ENCODE assay signal across 27 mouse cellular contexts in genomic region chr16:37879750-37880419, GRCm38 (mm10). TPM values are rescaled to one million over a fixed set of nuclear protein-coding genes. Genes with fewer than 3 reads are reported as not detected.
DNase-seq lines count a peak whose midpoint lies in the region; ATAC-seq and TF ChIP-seq lines count a peak whose summit lies in the region.
"Had no signal": no experiment of that assay in that cellular context is flagged by ENCODE, and none has a peak within 500 bp of the region (broad histone marks: within the 10 kb centered on the region; RNA-seq: fewer than 3 reads in every experiment).

No protein-coding gene starts in this region.

- H3K9ac ChIP-seq in heart, embryonic 13.5 days = no peak overlapping the region
- H3K9ac ChIP-seq in heart, embryonic 11.5 days (ENCODE audit: low read depth, low read length) = no peak overlapping the region
- H3K9ac ChIP-seq in liver, embryonic 12.5 days = no peak overlapping the region
- H3K9ac ChIP-seq in liver, embryonic 11.5 days (ENCODE audit: low read depth, low read length) = no peak overlapping the region
- no peak overlapping the region for H3K9ac ChIP-seq in liver, embryonic 14.5 days (replicated peaks)
- no peak overlapping the region for H3K9ac ChIP-seq in liver, postnatal 0 days (replicated peaks)
- no peak overlapping the region for H3K9ac ChIP-seq in midbrain, embryonic 15.5 days
- H3K9ac ChIP-seq: embryonic facial prominence, embryonic 13.5 days; forebrain, embryonic 12.5 days; forebrain, embryonic 15.5 days; hindbrain, embryonic 12.5 days; hindbrain, embryonic 15.5 days had no signal

- no peak for TF ChIP-seq EP300 in liver, embryonic 14.5 days (IDR thresholded peaks at IDR 0.05; ENCODE audit: low read depth)
- no peak for TF ChIP-seq EP300 in liver, postnatal 0 days (IDR thresholded peaks at IDR 0.05; ENCODE audit: low read depth)

- H3K36me3 ChIP-seq in heart, embryonic 13.5 days = peaks cover 72% of the 10 kb centered on the region
- H3K36me3 ChIP-seq in heart, embryonic 11.5 days (ENCODE audit: control insufficient read depth, insufficient read depth, low read length) = peaks cover 20% of the 10 kb centered on the region
- peaks cover 72% of the 10 kb centered on the region for H3K36me3 ChIP-seq in liver, embryonic 12.5 days
- peaks cover 35% of the 10 kb centered on the region for H3K36me3 ChIP-seq in liver, embryonic 11.5 days (ENCODE audit: control insufficient read depth, insufficient read depth, low read length)
- H3K36me3 ChIP-seq in liver, embryonic 14.5 days (replicated peaks; ENCODE audit: control insufficient read depth, insufficient read depth, low read depth) = peaks cover 14% of the 10 kb centered on the region
- peaks cover 26% of the 10 kb centered on the region for H3K36me3 ChIP-seq in liver, postnatal 0 days (replicated peaks; ENCODE audit: insufficient read depth, low read length)
- peaks cover 32% of the 10 kb centered on the region for H3K36me3 ChIP-seq in midbrain, embryonic 15.5 days (replicated peaks)

- WGBS in heart, embryonic 13.5 days = 89% methylated on average over 4 of the region's 4 CpGs
- 93% methylated on average over 4 of the region's 4 CpGs for WGBS in heart, embryonic 11.5 days (ENCODE audit: insufficient replicate concordance)
- WGBS in liver, embryonic 12.5 days (ENCODE audit: insufficient replicate concordance) = 71% methylated on average over 4 of the region's 4 CpGs
- WGBS in liver, embryonic 11.5 days = 91% methylated on average over 4 of the region's 4 CpGs
- 73% methylated on average over 4 of the region's 4 CpGs for WGBS in liver, embryonic 14.5 days (ENCODE audit: insufficient replicate concordance)
- WGBS in liver, postnatal 0 days (ENCODE audit: insufficient replicate concordance) = 71% methylated on average over 4 of the region's 4 CpGs
- 94% methylated on average over 4 of the region's 4 CpGs for WGBS in midbrain, embryonic 15.5 days

- no peak for DNase-seq in liver, embryonic 11.5 days (ENCODE audit: low spot score)
- no peak for DNase-seq in liver, embryonic 14.5 days (ENCODE audit: low read depth in 3 of 3, low spot score in 3 of 3)
- no peak for DNase-seq in liver, postnatal 0 days
- DNase-seq in frontal cortex, postnatal 36 days (ENCODE audit: low spot score in 2 of 2) = no peak
- DNase-seq: adrenal gland, adult 2 months; adrenal gland, postnatal 14 days; B cell, adult 2 months; cerebellum, adult 11 months; cerebellum, adult 2 months; cerebellum, adult 9-11 months; cerebellum, postnatal 25 days; gastrocnemius, postnatal 10 days; gastrocnemius, postnatal 36 days had no signal

- ATAC-seq in heart, embryonic 13.5 days (ENCODE audit: extremely low read depth, insufficient number of reproducible peaks, low FRiP score, low TSS enrichment) = no peak
- no peak for ATAC-seq in heart, embryonic 11.5 days (replicated peaks; ENCODE audit: insufficient number of reproducible peaks, low FRiP score, low TSS enrichment)
- peak; percentile 54 for ATAC-seq in liver, embryonic 12.5 days
- ATAC-seq in liver, embryonic 11.5 days (replicated peaks; ENCODE audit: low FRiP score) = no peak
- ATAC-seq in liver, embryonic 14.5 days (ENCODE audit: insufficient read depth) = 0 out of 2 replicates have a peak, but pooled peaks have one; percentile 33
- peak; percentile 38; the same call in 1 of the 2 replicates for ATAC-seq in liver, postnatal 0 days
- no peak for ATAC-seq in midbrain, embryonic 15.5 days (replicated peaks)
- ATAC-seq: forebrain, embryonic 15.5 days; Patski had no signal

- H3K27me3 ChIP-seq in heart, embryonic 13.5 days (replicated peaks) = no peaks in the 10 kb centered on the region
- H3K27me3 ChIP-seq in heart, embryonic 11.5 days (ENCODE audit: control insufficient read depth, insufficient read depth, low read length) = no peaks in the 10 kb centered on the region
- no peaks in the 10 kb centered on the region for H3K27me3 ChIP-seq in liver, embryonic 12.5 days (replicated peaks)
- no peaks in the 10 kb centered on the region for H3K27me3 ChIP-seq in liver, embryonic 11.5 days (replicated peaks; ENCODE audit: control insufficient read depth, insufficient read depth, low read length)
- no peaks in the 10 kb centered on the region for H3K27me3 ChIP-seq in liver, embryonic 14.5 days (ENCODE audit: control insufficient read depth, insufficient read depth, low read length)
- no peaks in the 10 kb centered on the region for H3K27me3 ChIP-seq in liver, postnatal 0 days (ENCODE audit: insufficient read depth, low read length)
- no peaks in the 10 kb centered on the region for H3K27me3 ChIP-seq in midbrain, embryonic 15.5 days (replicated peaks)
- H3K27me3 ChIP-seq: CH12.LX; embryonic facial prominence, embryonic 13.5 days; forebrain, embryonic 12.5 days; forebrain, embryonic 15.5 days; hindbrain, embryonic 12.5 days; hindbrain, embryonic 15.5 days; Patski had no signal

- H3K4me3 ChIP-seq in heart, embryonic 13.5 days = no peak overlapping the region
- H3K4me3 ChIP-seq in heart, embryonic 11.5 days (ENCODE audit: low read depth, low read length) = no peak overlapping the region
- no peak overlapping the region for H3K4me3 ChIP-seq in liver, embryonic 12.5 days
- no peak overlapping the region for H3K4me3 ChIP-seq in liver, embryonic 11.5 days (ENCODE audit: low read depth, low read length)
- H3K4me3 ChIP-seq in liver, embryonic 14.5 days (ENCODE audit: insufficient read depth in 1 of 2, low read depth in 2 of 2, low read length in 2 of 2) = no peak overlapping the region
- no peak overlapping the region for H3K4me3 ChIP-seq in liver, postnatal 0 days (ENCODE audit: low read depth, low read length)
- no peak overlapping the region for H3K4me3 ChIP-seq in midbrain, embryonic 15.5 days
- H3K4me3 ChIP-seq: embryonic facial prominence, embryonic 10.5 days; embryonic facial prominence, embryonic 13.5 days; erythroblast, embryonic 14.5 days; forebrain, embryonic 12.5 days; forebrain, embryonic 15.5 days; hindbrain, embryonic 12.5 days; hindbrain, embryonic 15.5 days had no signal

- peak overlapping the region; percentile 29; the same call in 1 of the 2 replicates for H3K27ac ChIP-seq in heart, embryonic 13.5 days (replicated peaks)
- no peak overlapping the region for H3K27ac ChIP-seq in heart, embryonic 11.5 days (ENCODE audit: low read depth, low read length)
- H3K27ac ChIP-seq in liver, embryonic 12.5 days = no peak overlapping the region
- H3K27ac ChIP-seq in liver, embryonic 11.5 days (ENCODE audit: low read depth, low read length) = no peak overlapping the region
- no peak overlapping the region for H3K27ac ChIP-seq in liver, embryonic 14.5 days
- 0 out of 2 replicates have a peak overlapping the region, but pooled peaks have one; percentile 30 for H3K27ac ChIP-seq in liver, postnatal 0 days (ENCODE audit: low read depth)
- no peak overlapping the region for H3K27ac ChIP-seq in midbrain, embryonic 15.5 days
- H3K27ac ChIP-seq: embryonic facial prominence, embryonic 10.5 days; embryonic facial prominence, embryonic 13.5 days; forebrain, embryonic 12.5 days; forebrain, embryonic 15.5 days; hindbrain, embryonic 12.5 days; hindbrain, embryonic 15.5 days had no signal

- no peaks in the 10 kb centered on the region for H3K9me3 ChIP-seq in heart, embryonic 13.5 days
- H3K9me3 ChIP-seq in heart, embryonic 11.5 days (replicated peaks; ENCODE audit: control insufficient read depth, low read length) = no peaks in the 10 kb centered on the region
- H3K9me3 ChIP-seq in liver, embryonic 12.5 days (replicated peaks) = no peaks in the 10 kb centered on the region
- H3K9me3 ChIP-seq in liver, embryonic 11.5 days (ENCODE audit: control insufficient read depth, low read length) = no peaks in the 10 kb centered on the region
- H3K9me3 ChIP-seq in liver, embryonic 14.5 days (ENCODE audit: control insufficient read depth, low read length) = no peaks in the 10 kb centered on the region
- no peaks in the 10 kb centered on the region for H3K9me3 ChIP-seq in liver, postnatal 0 days (ENCODE audit: low read length)
- H3K9me3 ChIP-seq in midbrain, embryonic 15.5 days = no peaks in the 10 kb centered on the region
- H3K9me3 ChIP-seq: embryonic facial prominence, embryonic 10.5 days; embryonic facial prominence, embryonic 13.5 days; forebrain, embryonic 12.5 days; forebrain, embryonic 15.5 days; G1E; hindbrain, embryonic 12.5 days; hindbrain, embryonic 15.5 days had no signal

- no peak overlapping the region for H3K4me2 ChIP-seq in heart, embryonic 13.5 days
- H3K4me2 ChIP-seq in heart, embryonic 11.5 days = no peak overlapping the region
- H3K4me2 ChIP-seq in liver, embryonic 12.5 days = no peak overlapping the region
- H3K4me2 ChIP-seq in liver, embryonic 11.5 days = no peak overlapping the region
- H3K4me2 ChIP-seq in liver, embryonic 14.5 days (ENCODE audit: low read depth) = no peak overlapping the region
- H3K4me2 ChIP-seq in liver, postnatal 0 days (ENCODE audit: low read depth, low read length) = peak overlapping the region; percentile 18; the same call in 1 of the 2 replicates
- no peak overlapping the region for H3K4me2 ChIP-seq in midbrain, embryonic 15.5 days
- H3K4me2 ChIP-seq: embryonic facial prominence, embryonic 13.5 days; forebrain, embryonic 12.5 days; forebrain, embryonic 15.5 days; hindbrain, embryonic 12.5 days; hindbrain, embryonic 15.5 days had no signal

- TF ChIP-seq CTCF in liver, embryonic 14.5 days (IDR thresholded peaks at IDR 0.05; ENCODE audit: low read depth) = no peak
- TF ChIP-seq CTCF in liver, postnatal 0 days (IDR thresholded peaks at IDR 0.05; ENCODE audit: low read depth) = no peak

- peaks cover 31% of the 10 kb centered on the region for H3K4me1 ChIP-seq in heart, embryonic 13.5 days
- H3K4me1 ChIP-seq in heart, embryonic 11.5 days (ENCODE audit: control insufficient read depth, insufficient read depth, low read length) = peaks cover 8% of the 10 kb centered on the region; the same call in 1 of the 2 replicates
- H3K4me1 ChIP-seq in liver, embryonic 12.5 days = peaks cover 18% of the 10 kb centered on the region; the same call in 1 of the 2 replicates
- peaks cover 5% of the 10 kb centered on the region; the same call in 1 of the 2 replicates for H3K4me1 ChIP-seq in liver, embryonic 11.5 days (replicated peaks; ENCODE audit: control insufficient read depth, insufficient read depth, low read length)
- H3K4me1 ChIP-seq in liver, embryonic 14.5 days (replicated peaks; ENCODE audit: control insufficient read depth in 2 of 2, insufficient read depth in 2 of 2, low read length in 1 of 2) = peaks cover 0 to 6% of the 10 kb centered on the region in 2 experiments; a peak in 3 of 4 replicates
- peaks cover 15% of the 10 kb centered on the region for H3K4me1 ChIP-seq in liver, postnatal 0 days (ENCODE audit: insufficient read depth)
- 0 out of 2 replicates have a peak, but pooled peaks cover 3% of the 10 kb centered on the region for H3K4me1 ChIP-seq in midbrain, embryonic 15.5 days
- H3K4me1 ChIP-seq: embryonic facial prominence, embryonic 13.5 days; forebrain, embryonic 15.5 days had no signal

RNA-seq across cellular contexts. Expression of gene Lrrc58, which starts 11.7 kb away (rescaled TPM):
- polyA plus RNA-seq in heart, embryonic 13.5 days (2015; fragmentation: Nextera tagmentation; extraction: Ambion mirVana) = 35.0 and 37.1 TPM in 2 replicates
- polyA plus RNA-seq in heart, embryonic 11.5 days (2014; fragmentation: Nextera tagmentation; extraction: Ambion mirVana) = 41.6 and 42.9 TPM in 2 replicates
- polyA plus RNA-seq in liver, embryonic 12.5 days (2016; fragmentation: Nextera tagmentation; extraction: Ambion mirVana) = 22.0 and 22.2 TPM in 2 replicates
- 35.9 and 36.2 TPM in 2 replicates for polyA plus RNA-seq in liver, embryonic 11.5 days (2014; fragmentation: Nextera tagmentation; extraction: Ambion mirVana)
- 3.2 and 4.1 TPM in 2 replicates for polyA plus RNA-seq in liver, embryonic 14.5 days (2012; rRNA removed)
- polyA plus RNA-seq in liver, embryonic 14.5 days (2014; fragmentation: Nextera tagmentation; extraction: Ambion mirVana) = 8.7 and 10.0 TPM in 2 replicates
- 10.8 and 11.6 TPM in 2 replicates for polyA plus RNA-seq in liver, postnatal 0 days (2015; fragmentation: Nextera tagmentation; extraction: Ambion mirVana)
- polyA plus RNA-seq in midbrain, embryonic 15.5 days (2015; fragmentation: Nextera tagmentation; extraction: Ambion mirVana) = 41.6 and 41.9 TPM in 2 replicates

RNA-seq across cellular contexts. Expression of gene Gm36028, which starts 18.9 kb away (rescaled TPM):
- 0.31 and 0.57 TPM in 2 replicates for polyA plus RNA-seq in heart, embryonic 13.5 days (2015; fragmentation: Nextera tagmentation; extraction: Ambion mirVana)
- 1.00 and 1.0 TPM in 2 replicates for polyA plus RNA-seq in heart, embryonic 11.5 days (2014; fragmentation: Nextera tagmentation; extraction: Ambion mirVana)
- polyA plus RNA-seq in liver, embryonic 12.5 days (2016; fragmentation: Nextera tagmentation; extraction: Ambion mirVana) = not detected in 2 replicates
- polyA plus RNA-seq in liver, embryonic 11.5 days (2014; fragmentation: Nextera tagmentation; extraction: Ambion mirVana) = 0.36 TPM in 1 of 2 replicates, not detected in the other
- polyA plus RNA-seq in liver, embryonic 14.5 days (2012; rRNA removed) = 0.07 TPM in 1 of 2 replicates, not detected in the other
- polyA plus RNA-seq in liver, embryonic 14.5 days (2014; fragmentation: Nextera tagmentation; extraction: Ambion mirVana) = 0.11 TPM in 1 of 2 replicates, not detected in the other
- polyA plus RNA-seq in liver, postnatal 0 days (2015; fragmentation: Nextera tagmentation; extraction: Ambion mirVana) = 0.09 TPM in 1 of 2 replicates, not detected in the other
- not detected in 2 replicates for polyA plus RNA-seq in midbrain, embryonic 15.5 days (2015; fragmentation: Nextera tagmentation; extraction: Ambion mirVana)
- polyA plus RNA-seq: erythroblast, embryonic 14.5 days; G1E had no signal

RNA-seq across cellular contexts. Expression of gene Gpr156, which starts 36.4 kb away (rescaled TPM):
- polyA plus RNA-seq in heart, embryonic 13.5 days (2015; fragmentation: Nextera tagmentation; extraction: Ambion mirVana) = 0.47 and 0.52 TPM in 2 replicates
- polyA plus RNA-seq in heart, embryonic 11.5 days (2014; fragmentation: Nextera tagmentation; extraction: Ambion mirVana) = 0.66 and 0.87 TPM in 2 replicates
- polyA plus RNA-seq in liver, embryonic 12.5 days (2016; fragmentation: Nextera tagmentation; extraction: Ambion mirVana) = 0.07 TPM in 1 of 2 replicates, not detected in the other
- 0.08 TPM in 1 of 2 replicates, not detected in the other for polyA plus RNA-seq in liver, embryonic 11.5 days (2014; fragmentation: Nextera tagmentation; extraction: Ambion mirVana)
- 0.01 and 0.02 TPM in 2 replicates for polyA plus RNA-seq in liver, embryonic 14.5 days (2012; rRNA removed)
- 0.04 TPM in 1 of 2 replicates, not detected in the other for polyA plus RNA-seq in liver, embryonic 14.5 days (2014; fragmentation: Nextera tagmentation; extraction: Ambion mirVana)
- polyA plus RNA-seq in liver, postnatal 0 days (2015; fragmentation: Nextera tagmentation; extraction: Ambion mirVana) = 0.02 TPM in 1 of 2 replicates, not detected in the other
- polyA plus RNA-seq in midbrain, embryonic 15.5 days (2015; fragmentation: Nextera tagmentation; extraction: Ambion mirVana) = 6.2 and 6.4 TPM in 2 replicates
- polyA plus RNA-seq: erythroblast, embryonic 14.5 days; G1E had no signal

Comparison
In these comparisons a context has a peak if more than half of its experiments do, and no peak if none do; other contexts are left out.
1. ATAC-seq: peak in liver, embryonic 12.5 days (single experiment), liver, embryonic 14.5 days (single experiment) and liver, postnatal 0 days (single experiment); none in heart, embryonic 13.5 days (single experiment), heart, embryonic 11.5 days (single experiment), liver, embryonic 11.5 days (single experiment) and midbrain, embryonic 15.5 days (single experiment).
2. H3K27ac ChIP-seq: peak in heart, embryonic 13.5 days (single experiment) and liver, postnatal 0 days (single experiment); none in heart, embryonic 11.5 days (single experiment), liver, embryonic 12.5 days (single experiment), liver, embryonic 11.5 days (single experiment), liver, embryonic 14.5 days (single experiment) and midbrain, embryonic 15.5 days (single experiment).